Mouse (Mus musculus): ENCODE measurements at regions not wholly inside any gene's neighbourhood (a gene's known extent, or its start where the extent isn't known, plus 50 kb on each side); places are given as distances from the start of the nearest gene placed in this dataset.
A peak's percentile ranks its signal among the peaks of the same experiment; 100 is the strongest.
"Not testable (repeated sequence)": the region's sequence is repeated elsewhere in the genome, so short reads cannot be mapped to it uniquely, and the experiment has no call there.

DNA sequence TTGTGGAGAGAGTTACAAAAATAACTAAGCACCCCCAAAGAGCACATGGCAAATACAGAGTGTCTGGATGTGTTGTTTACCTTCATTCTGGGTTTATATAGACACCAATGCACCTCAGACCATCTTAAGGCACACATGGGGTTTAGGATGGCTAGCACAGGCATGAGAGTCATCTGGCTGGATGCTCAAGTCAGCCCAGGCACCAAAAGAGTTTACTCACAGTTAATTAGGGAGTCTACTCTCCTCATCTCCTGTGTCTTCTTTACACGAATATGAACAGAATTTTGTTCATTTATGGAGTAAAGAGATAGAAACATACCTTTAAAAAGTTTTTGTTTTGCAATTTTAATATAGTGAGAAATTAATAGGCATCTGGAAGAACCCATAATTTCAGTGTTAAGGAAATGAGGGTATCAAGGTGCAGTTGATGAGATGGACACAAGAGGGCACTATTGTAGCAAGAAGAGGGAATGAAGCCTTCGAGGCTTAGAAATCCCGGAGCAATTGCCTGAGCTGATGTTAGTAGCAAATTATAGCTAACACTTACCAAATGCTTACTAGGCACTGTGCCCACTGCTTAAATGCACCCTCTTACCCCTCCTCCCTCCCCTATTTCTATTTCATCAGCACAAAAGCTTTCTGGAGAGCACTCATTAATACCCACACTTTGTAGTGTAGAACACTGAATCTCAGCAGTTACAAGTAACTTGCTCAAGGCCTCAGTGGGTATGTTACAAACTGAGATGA lies 174.6 kb downstream of the Eepd1 start:
- ATAC-seq (ENCODE audit: low TSS enrichment), result peak; percentile 83

DNA sequence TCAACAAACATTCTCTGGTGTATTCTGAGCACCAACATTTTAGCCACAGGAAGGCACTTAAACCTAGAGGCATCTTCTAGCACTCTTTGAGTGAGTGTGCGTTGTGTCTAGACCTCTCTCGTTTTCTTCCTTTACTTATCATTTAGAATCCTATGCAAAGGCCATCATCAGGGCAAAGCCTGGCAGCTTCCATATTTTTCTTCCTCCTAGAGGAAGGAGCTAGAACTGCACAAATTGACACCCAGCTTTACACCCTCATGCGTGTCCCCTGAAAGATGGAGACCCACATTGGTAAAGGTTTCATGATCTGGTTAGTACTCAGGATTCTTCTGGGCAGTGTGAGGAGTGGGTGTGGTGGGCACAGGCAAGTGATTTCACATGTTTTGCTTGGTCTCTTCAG lies 175.2 kb downstream of the Eepd1 start:
- no peak for ATAC-seq (ENCODE audit: low TSS enrichment)

DNA sequence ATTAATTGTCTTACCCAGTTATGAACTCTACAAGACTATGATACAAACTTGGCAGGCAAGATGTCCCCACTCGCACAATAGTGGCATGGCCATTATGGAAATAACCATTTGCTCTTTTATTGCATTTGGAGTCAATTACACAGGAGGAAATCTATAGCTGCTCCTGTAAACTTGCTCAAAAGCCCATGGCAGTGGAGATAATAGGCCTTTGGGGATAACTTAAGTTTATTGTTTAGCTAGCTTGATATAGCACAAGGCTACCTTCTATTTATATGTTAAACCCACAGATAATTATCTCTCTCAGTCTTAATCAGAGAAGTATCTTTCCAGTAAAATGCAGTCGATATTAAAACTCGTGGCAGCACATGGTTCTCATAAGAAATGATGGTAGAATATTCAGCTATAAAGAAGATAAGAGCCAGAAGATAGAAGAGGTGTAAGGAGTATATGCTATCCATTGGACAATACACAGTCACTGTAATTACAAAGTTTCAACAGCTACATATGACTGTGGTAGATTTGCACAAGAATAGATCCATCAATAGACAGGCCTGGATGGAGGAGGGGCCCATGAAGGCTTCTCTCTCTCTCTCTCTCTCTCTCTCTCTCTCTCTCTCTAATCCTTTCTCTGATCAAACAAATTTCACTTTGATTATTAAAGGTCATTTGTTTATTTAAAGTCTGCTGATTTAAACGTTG lies 202.4 kb downstream of the Eepd1 start:
- ATAC-seq (ENCODE audit: low TSS enrichment), result no peak

DNA sequence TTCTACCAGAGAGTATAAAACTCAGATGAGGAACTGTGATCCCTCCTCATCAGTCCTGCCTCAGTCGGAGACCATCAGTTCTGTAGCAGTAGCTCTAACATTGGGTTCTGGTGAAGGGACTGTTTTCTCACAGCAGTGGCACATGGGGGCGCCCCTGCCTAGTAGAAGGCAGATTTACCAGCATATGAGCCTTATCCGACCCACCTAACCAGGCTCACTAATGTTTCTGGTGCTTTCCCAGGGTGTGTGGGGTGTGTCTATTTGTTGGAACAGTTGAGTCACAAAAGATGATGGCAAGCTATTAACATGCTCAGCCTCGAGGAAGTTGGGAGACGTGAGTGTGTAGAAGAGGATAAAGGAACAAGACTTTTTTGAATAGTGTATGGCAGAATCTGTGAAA lies 212.3 kb downstream of the Eepd1 start:
- peak; percentile 96 for ATAC-seq (ENCODE audit: low TSS enrichment)

DNA sequence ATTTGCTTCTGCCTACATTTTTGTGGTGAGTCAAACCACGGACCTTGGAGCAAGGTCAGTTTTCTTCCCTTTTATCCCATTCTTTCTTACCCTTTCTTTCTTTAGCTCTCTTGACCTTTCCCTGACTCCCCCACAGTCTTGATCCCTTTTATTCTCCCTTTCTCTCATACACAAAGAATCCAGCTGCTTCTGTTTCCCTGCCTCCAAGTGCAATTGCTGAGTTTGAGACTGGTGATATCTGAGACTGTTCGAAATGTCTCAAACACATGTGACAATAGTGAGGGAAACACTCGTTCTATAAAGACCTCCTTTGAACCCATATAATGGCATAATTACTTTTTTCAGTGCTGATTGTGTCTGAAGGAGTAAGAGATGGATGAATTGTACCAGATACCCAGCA lies 213.7 kb downstream of the Eepd1 start:
- no peak for ATAC-seq (ENCODE audit: low TSS enrichment)

DNA sequence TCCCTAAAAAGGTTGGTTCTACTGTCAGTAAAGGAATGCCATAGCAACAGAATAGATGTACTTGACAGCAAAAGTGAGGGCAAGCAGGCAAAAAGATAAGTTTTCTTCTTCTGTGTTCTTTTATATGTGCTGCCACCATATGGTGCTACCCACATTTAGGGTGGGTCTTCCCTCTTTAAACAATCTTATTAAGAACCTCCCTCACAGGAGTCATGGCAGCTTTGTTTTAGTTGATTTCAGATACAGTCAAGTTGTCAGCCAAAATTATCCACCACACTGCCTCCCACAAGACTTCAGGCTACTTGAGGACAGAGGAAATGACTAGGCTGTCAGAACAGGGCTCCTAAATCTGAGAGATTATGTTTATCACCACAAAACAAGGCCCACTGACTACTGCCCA lies 232.3 kb downstream of the Eepd1 start:
- ATAC-seq (ENCODE audit: low TSS enrichment), result no peak

DNA sequence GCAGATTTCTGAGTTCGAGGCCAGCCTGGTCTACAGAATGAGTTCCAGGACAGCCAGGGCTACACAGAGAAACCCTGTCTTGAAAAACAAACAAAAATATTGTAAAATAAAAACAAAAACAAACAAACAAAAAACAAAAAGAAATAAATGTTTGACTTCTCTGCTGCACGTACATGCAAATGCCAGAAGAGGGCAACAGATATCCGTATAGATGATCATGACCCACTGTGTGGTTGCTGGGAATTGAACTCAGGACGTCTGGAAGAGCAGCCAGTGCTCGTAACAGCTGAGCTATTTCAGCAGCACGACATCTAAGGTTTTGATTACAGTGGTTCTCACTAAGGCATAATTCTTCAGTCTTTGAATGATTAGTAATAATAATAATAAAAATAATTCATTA lies 262.8 kb downstream of the Eepd1 start:
- no peak for ATAC-seq (ENCODE audit: low TSS enrichment)

DNA sequence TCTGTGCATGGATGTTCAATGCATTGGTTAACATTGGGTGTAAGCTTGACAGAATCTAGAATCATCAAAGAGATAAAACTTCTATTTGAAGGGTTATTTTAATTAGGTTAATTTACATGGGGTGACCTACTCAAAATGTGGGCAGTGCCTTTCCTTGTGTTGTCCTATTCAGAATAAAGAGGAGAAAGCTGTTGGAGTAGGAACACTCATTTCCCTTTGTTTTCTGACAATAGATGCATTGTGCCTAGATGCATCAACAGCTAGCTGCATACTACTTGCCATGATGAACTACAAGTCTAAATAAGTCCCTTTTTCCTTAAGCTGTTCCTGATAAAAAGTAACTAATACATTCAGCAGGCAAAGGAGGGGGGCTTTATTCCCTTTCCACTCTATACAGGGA lies 269.8 kb downstream of the Eepd1 start:
- ATAC-seq (ENCODE audit: low TSS enrichment), result no peak

DNA sequence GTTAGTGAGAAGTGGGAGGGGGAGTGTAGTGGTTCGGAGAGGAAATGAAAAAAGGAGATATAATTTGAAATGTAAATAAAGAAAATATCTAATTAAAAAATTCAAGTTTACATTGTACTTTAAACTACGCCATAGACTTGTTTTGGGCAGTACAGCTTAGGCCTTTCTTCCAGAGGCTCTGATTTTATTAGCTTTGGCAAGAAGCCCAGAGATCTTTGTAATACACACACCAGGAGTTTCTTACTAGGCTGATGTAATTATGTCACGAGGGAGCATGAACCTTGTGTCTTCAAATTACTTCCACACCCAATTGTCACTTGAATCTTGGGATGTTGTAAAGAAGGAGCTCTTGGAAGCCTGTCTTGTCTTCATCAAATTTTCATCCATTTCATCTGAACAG lies 292.6 kb downstream of the Eepd1 start:
- ATAC-seq (ENCODE audit: low TSS enrichment), result no peak

DNA sequence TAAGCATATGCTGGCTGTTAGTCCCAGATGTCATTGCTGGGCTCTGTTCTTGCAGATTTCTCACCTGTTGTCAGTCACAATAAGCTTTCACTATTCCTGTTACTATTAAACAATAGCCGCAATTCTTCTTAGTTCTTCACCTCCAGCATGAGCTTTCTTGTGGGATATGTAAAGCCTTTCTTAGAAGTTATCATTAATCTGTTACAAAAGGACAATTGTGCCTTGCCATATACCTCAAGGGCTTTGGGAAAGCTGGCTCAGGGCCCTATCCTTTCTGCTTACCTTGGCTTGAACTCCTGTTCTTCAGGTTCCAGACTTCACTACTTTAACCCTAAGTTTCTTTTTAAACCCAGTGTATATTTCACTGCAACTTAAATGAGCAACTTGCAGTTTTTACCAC lies 301.3 kb downstream of the Eepd1 start:
- no peak for ATAC-seq (ENCODE audit: low TSS enrichment)

DNA sequence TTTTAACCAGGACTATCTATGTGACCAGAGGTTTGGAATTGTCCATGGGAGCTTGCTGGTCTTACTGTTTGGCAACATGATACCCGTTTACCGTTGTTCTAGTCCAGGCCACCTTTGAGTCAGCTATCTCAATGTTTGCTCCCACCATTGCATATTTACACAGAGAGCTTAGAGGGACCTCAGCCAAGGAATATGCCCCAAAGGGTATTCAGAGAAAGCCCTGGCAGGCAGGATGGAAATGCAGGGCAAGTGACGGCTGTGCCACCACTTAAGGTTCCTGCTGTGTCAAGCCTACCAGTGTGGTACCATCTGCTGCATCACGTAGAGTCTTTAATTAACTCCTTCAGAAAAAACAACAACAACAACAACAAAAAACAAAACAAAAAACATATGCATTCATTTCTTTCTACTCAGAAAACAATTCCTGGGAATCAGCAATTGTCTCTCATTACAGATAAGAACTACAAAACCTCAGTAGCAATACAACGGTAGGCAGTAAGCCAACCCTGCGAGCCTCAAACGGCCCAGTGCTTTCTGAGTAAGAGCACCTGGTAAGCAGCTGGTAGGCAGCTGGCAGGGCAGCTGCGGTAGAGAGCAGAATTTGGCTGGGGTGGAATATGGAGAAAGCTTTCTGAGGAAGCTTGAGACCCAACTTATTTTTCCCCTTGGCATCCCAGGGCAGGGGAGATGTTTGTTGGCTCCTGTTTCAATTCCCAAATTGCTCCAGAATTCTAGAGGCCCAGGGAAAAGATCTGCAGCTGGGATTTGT lies 314.0 kb downstream of the Eepd1 start:
- no peak for ATAC-seq (ENCODE audit: low TSS enrichment)

DNA sequence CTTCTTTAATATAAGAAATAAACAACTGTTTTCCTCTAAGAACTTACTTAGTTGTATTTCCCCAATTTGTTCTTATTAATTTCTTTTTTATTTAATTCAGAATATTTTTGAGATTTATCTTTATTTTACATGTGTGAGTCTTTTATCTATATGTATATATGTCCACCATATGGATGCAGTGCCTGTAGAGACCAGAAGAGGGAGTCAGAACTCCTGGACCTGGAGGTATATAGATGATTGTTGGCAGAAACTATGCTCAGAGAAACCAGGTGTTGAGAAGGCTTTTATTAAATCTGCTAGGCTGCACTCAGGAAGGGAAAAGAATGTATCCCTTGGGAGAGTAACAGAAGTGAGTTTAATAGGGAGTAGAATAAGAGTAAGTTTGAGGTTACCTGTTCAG lies 328.2 kb downstream of the Eepd1 start:
- ATAC-seq (ENCODE audit: low TSS enrichment), result no peak

DNA sequence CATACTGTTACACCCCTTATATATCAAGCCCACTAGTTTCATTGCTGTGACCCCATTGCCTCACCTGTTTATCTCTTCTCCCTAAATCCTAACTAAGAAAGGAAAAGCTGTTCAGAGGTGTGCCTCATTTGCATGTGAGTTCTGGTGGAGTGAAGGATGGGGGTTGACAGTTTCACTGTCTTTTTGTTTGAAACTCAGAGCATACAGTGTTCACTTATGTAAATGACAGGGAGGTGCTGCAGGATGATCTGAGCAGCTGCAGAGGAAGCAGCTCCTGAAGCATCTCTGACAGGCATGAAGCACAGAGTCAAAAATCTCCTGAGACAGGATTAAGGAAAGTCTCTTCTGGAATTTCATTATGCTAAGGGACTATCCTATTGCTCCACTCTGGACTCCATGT lies 351.9 kb downstream of the Eepd1 start:
- ATAC-seq (ENCODE audit: low TSS enrichment), result no peak

DNA sequence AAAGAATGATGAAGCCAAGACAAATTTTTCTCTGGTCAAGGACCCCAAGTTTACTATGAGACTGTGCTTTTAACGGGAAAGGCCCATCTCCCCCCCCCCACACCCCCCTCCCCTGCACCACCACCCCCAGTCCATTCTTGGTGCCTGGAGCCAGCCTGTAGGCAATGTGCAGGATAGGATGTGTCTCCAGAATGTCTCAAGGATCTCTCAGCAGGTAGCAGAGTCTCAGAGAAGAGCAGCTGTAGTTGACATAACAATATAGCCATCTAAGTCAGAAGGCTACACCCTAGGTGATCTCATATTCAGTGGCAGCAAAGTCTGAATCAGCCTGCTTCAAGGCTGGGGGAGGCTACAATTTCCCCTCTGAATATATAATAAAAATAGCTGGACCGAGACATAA lies 368.6 kb downstream of the Eepd1 start:
- not testable (repeated sequence) for ATAC-seq (ENCODE audit: low TSS enrichment)

DNA sequence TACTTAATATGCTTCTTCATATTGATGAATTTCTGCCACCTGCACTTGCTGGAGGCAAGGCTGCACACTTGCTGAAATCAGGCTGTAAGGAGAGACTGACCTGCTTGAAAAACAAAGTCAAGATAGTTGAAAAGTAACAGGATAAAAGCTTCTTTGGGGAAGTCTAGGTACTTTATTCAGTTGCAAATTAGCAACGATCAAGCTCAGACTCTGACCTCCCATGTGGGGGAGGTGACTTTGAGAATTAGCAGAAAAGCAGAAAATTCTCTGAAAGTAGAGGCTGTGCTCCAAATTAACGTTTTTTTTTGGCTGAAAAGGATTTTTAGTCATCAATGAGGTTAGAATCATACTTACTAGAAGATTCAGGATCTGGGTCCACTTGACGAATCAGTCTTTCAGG lies 369.3 kb downstream of the Eepd1 start:
- ATAC-seq (ENCODE audit: low TSS enrichment), result not testable (repeated sequence)

DNA sequence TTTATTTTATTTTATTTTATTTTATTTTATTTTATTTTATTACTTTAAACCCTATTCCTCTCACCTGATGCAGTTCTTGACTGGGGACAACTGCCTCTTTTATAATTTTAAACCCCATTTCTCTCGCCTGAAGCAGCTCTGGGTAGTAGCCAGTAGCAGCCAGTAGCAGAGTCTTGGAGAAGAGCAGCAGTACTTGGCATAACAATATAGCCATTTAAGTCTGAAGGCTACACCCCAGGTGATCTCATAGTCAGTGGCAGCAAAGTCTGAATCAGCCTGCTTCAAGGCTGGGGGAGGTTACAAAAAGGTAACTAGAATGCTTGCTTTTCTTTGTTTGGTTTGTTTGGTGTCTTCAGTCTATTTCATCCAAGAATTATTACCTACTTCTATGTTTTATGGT lies 373.2 kb downstream of the Eepd1 start:
- ATAC-seq (ENCODE audit: low TSS enrichment), result no peak

DNA sequence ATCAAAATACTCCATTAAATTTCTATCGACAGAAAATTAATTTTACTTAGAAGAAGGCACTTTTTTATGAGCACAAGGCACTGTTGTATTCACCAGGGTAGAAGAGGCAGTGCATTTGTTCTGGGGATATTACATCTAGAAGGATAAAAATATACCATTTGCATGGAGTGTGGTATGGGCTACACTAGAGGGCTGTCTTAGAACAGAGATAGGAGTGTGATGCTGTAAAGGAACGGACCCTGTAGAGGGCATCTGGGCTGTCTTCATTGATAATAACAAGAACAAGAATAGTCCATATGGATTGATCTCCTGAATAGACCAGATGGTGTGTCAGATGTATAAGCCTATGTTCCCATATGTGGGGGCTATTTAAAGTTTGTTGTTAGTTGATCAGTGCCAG lies 388.9 kb downstream of the Eepd1 start:
- no peak for ATAC-seq (ENCODE audit: low TSS enrichment)

DNA sequence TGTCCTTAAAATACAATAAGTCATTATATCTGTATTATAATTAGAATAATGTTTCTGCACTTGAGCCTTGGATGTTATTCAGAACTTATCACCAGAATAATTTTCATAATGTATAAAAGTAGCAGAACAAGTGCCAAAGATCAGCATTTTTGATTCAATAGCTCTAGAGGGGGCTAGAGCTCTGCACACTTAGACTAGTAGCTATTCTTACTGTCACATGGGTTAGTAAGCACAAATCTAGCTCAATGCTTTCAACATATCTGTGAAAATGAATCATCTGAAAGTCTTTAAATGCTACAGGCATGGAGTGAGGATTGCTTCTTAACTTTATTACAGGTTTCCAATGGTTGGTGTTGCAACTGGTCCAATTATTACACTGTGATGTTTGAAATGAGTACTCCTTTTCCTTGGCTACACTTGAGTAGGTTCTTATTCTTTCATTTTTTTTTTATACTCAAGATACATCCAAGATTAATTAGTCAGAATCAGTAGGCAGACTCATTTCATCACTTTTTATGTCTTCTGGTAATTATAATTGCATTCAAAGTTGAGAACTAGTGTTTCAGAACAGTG lies 415.1 kb downstream of the Eepd1 start:
- peak; percentile 85 for ATAC-seq (ENCODE audit: low TSS enrichment)

Data from frontal cortex, adult (tissue).